Mouse (Mus musculus) right cerebral cortex, postnatal 25 days (tissue): Measurements from ENCODE around the gene Hfe.
"Not testable (repeated sequence)": the region's sequence is repeated elsewhere in the genome, so short reads cannot be mapped to it uniquely, and the experiment has no call there.

ENCODE experiments used
- DNase-seq: peaks from one replicate; pipeline ENCODE4 v3.0.0; 2022

Hfe gene

DNA sequence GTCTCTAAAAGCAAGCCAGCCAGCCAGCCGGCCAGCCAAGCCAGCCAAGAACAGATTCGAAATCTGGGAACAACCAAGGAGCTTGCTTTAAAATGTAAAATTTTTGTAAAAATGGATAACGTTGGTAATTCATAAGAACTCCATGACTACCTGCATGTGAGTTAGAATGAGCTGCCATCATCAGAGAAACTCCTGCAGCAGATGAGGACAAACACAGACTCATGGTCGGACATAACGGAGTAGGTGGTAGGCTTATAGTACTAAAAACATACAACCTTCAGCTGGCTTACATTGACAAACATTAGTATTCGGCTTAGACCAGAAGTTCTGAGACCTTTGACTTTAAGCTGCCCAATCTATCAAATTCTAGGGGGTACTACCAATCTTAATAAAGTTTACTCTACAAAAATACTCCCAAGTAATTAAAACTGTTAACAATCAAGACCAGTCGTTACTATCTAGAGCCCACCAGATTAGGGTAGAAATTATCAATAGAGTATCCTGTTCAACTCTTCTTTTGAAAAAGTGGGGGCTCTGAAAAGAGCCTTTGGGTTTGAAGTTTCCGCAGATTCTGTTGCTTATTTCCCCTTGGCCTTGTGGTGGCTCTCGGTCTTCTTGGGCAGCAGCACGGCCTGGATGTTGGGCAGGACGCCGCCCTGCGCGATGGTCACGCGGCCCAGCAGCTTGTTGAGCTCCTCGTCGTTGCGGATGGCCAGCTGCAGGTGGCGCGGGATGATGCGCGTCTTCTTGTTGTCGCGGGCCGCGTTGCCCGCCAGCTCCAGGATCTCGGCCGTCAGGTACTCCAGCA, 27.5 kb downstream of the Hfe start:
- DNase-seq, result not testable (repeated sequence)

DNA sequence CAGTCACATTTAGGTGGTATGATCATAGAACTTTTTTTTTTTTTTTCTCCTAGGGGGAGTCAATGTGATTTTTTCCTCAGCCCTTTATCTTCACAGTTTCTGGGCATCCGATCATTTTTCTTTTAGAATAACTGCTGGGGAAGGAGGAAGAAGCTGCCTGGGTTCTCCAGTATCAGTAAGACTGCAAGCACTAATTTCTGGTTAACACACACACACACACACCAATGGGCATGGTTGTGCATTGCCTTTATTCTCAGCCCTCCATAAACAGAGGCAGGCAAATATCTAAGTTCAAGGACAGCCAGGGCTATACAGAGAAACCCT, 28.1 kb downstream of the Hfe start:
- DNase-seq, result no peak

DNA sequence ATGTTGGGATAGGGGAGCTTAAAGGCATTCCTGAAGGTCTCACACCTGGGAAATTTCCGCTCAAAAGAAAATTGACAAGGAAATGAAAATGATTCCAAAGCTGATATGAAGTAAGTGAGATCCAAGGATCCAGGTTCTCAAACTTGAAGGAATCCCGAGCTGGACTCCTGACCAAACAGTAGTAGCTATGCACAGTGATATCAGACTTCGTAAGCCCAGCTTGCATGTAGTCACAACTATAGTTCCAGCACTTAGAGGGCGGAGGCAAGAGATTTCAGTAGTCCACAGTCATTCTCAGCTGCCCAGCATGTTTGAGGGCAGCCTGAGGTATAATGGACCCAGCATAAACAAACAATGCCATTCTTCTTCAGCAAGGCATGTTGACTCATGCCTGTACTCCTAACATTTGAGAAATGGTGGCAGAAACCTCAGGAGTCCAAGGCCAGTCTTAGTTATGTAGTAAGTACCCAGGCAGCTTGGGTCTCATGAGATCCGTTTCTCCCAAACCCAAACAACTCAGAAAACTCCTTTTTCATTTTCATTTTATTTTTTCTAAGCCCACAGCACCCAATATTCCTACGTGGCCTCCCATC, 28.6 kb downstream of the Hfe start:
- no peak for DNase-seq

DNA sequence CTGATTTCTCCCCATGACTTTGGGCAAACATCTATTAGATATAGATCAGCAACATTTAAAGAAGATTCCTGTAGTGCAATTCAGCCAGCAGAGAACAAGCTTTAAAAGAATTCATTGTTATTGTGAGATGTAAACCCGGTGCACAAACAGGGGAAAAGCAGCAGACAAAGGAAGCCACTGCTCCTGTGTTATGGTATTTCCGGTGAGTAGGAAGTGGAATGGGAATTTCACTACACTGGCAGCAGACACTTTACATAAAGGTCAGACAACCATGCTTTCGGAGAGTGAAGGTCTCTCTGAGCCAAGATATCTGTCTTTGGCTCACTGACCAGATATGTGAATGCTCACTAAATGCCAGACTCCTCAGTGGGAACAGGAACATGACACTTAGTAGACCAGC, 48.1 kb downstream of the Hfe start:
- DNase-seq, result no peak

DNA sequence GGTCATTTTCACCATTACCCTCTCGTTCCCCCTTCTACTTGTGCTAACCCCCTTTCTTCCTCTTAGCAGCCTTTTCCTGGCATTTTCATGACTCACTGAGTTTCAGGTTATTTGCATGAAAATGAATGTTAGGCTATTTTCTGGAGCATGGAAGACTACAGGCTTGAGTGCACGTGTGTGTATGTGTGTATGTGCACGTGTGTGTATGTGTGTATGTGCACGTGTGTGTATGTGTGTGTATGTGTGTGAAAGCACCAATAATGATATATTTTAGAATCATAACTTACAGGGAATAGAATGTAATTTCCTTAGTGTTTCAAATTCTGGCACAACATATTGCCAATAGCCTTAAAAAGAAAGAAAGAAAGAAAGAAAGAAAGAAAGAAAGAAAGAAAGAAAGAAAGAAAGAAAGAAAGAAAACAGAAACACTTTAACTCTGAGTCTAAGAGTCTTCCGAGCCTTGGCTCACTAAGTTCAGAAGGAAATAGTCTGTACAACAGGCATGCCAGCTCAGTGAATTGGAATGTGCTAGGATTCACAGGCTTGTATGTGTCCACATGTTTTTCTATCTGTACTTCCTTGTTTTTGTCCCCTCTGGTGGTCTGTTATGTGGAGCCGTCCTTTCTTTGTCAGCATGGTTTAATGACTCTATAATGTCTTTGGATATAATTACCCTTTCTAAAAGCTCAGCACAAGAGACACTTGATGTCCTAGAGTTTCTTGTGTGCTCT, 50.9 kb downstream of the Hfe start:
- DNase-seq, result no peak
